Mouse (Mus musculus) liver, embryonic 14.5 days (tissue): ENCODE data around the gene Slc24a4. TPM values are rescaled to one million over a fixed set of nuclear protein-coding genes. Genes with fewer than 3 reads are reported as not detected.

Source experiments
- ATAC-seq: fragments of 200-750 bp; cut with Nextera tagmentation; 2 replicates; pipeline ENCODE4 v1.8.0; 2017; ENCODE audit warnings: moderate number of reproducible peaks, mild to moderate bottlenecking, moderate library complexity; ENCODE audit not compliant: insufficient read depth
- DNase-seq, 3 experiments: peaks; one replicate each; pipeline ENCODE4 v3.0.0-alpha.2; 2012 to 2013; ENCODE audit warnings: low read depth in 3 of 3, low spot score in 3 of 3
- H3K27ac ChIP-seq: fragments of 300-500 bp; sonication (generic); 2 replicates; pipeline ENCODE4 v1.5.1; 2014; ENCODE audit warnings: moderate library complexity, mild to moderate bottlenecking, control low read depth, inconsistent platforms
- H3K27me3 ChIP-seq: fragments of 300-500 bp; sonication (generic); 2 replicates; pipeline ENCODE4 v1.6.1; 2014; ENCODE audit warnings: mild to moderate bottlenecking, low read length, moderate library complexity; ENCODE audit not compliant: control insufficient read depth, insufficient read depth
- H3K36me3 ChIP-seq: fragments of 300-500 bp; sonication (generic); replicated peaks from 2 replicates; pipeline ENCODE4 v1.6.1; 2014; ENCODE audit warnings: low read depth; ENCODE audit not compliant: control insufficient read depth, insufficient read depth
- H3K4me1 ChIP-seq, 2 experiments: fragments of 200-500 bp in 1 of 2; fragments of 300-500 bp in 1 of 2; sonication (generic) in 1 of 2; replicated peaks; 2 replicates each; pipeline ENCODE4 v1.6.1; 2012 to 2014; ENCODE audit warnings: antibody characterized with exemption in 1 of 2, inconsistent platforms in 1 of 2, low read length in 1 of 2; ENCODE audit not compliant: control insufficient read depth in 2 of 2, insufficient read depth in 2 of 2
- H3K4me2 ChIP-seq: fragments of 300-500 bp; sonication (generic); 2 replicates; pipeline ENCODE4 v1.6.1; 2014; ENCODE audit warnings: low read depth, mild to moderate bottlenecking, control low read depth, moderate library complexity
- H3K4me3 ChIP-seq, 2 experiments: fragments of 200-500 bp in 1 of 2; fragments of 300-500 bp in 1 of 2; sonication (generic) in 1 of 2; 2 replicates each; pipeline ENCODE4 v1.5.1; 2012 to 2014; ENCODE audit warnings: low read depth in 2 of 2, low read length in 2 of 2, mild to moderate bottlenecking in 2 of 2, control low read depth in 1 of 2, inconsistent platforms in 1 of 2, moderate library complexity in 1 of 2; ENCODE audit not compliant: insufficient read depth in 1 of 2
- H3K9ac ChIP-seq: fragments of 300-500 bp; sonication (generic); replicated peaks from 2 replicates; pipeline ENCODE4 v1.6.1; 2014; ENCODE audit warnings: mild to moderate bottlenecking, control low read depth, moderate library complexity
- H3K9me3 ChIP-seq: fragments of 300-500 bp; sonication (generic); 2 replicates; pipeline ENCODE4 v1.6.1; 2016; ENCODE audit warnings: low read length, mixed read lengths; ENCODE audit not compliant: control insufficient read depth
- CTCF ChIP-seq: IDR thresholded peaks from 2 replicates; pipeline ENCODE4 v1.5.1; 2016; ENCODE audit warnings: antibody characterized with exemption, low read depth, control low read depth
- EP300 ChIP-seq: IDR thresholded peaks from 2 replicates; pipeline ENCODE4 v1.6.1; 2016; ENCODE audit warnings: antibody characterized with exemption, low read depth
- whole genome bisulfite sequencing: fragments of 180-500 bp; shearing (Covaris S2); extraction: QIAGEN DNeasy Blood & Tissue Kit; methylation state at CpG from one replicate; pipeline ENCODE4 v1.1.7; 2014; ENCODE audit not compliant: insufficient replicate concordance; 5-methylcytosine and 5-hydroxymethylcytosine counted together
- polyA plus RNA-seq, 2 experiments: library from polyadenylated mRNA; depleted of rRNA in 1 of 2; stranded (reverse) in 1 of 2; unstranded in 1 of 2; fragments of >200 nt; fragmentation: Nextera tagmentation in 1 of 2; extraction: Ambion mirVana in 1 of 2; gene quantifications; 2 replicates each; pipeline versions ENCODE4 v1.2.1 to v1.2.3; 2012 to 2014

Slc24a4 gene
- polyA plus RNA-seq, 2 experiments, result 0.08 to 0.10 TPM

GRCm38 (mm10) chr12:102258522-102259112, 130.1 kb downstream of the Slc24a4 start:
- H3K4me1 ChIP-seq, result peaks cover 2 to 13% of the 10 kb centered on the region in 2 experiments; a peak in 3 of 4 replicates
- WGBS, result 18% methylated on average over 3 of the region's 3 CpGs
- H3K27me3 ChIP-seq, result no peaks in the 10 kb centered on the region
- no peaks in the 10 kb centered on the region for H3K36me3 ChIP-seq
- H3K27ac ChIP-seq, result no peak overlapping the region
- DNase-seq (no peak), ATAC-seq (peak; percentile 64)
- no peak overlapping the region for H3K4me2 ChIP-seq
- H3K4me3 ChIP-seq, result no peak overlapping the region
- H3K9me3 ChIP-seq, result no peaks in the 10 kb centered on the region
- H3K9ac ChIP-seq, result no peak overlapping the region; the same call in 1 of the 2 replicates
- TF ChIP-seq CTCF, result no peak
- 0 out of 2 replicates have a peak, but pooled peaks have one; percentile 31 for TF ChIP-seq EP300

- Histone ChIP-seq H3K4me2 (no peak overlapping the region), H3K9ac (no peak overlapping the region), H3K4me3 (no peak overlapping the region), H3K36me3 (no peaks in the 10 kb centered on the region), H3K9me3 (no peaks in the 10 kb centered on the region), H3K27me3 (no peaks in the 10 kb centered on the region), H3K4me1 (peaks cover 2 to 13% of the 10 kb centered on the region in 2 experiments; a peak in 3 of 4 replicates), H3K27ac (no peak overlapping the region)
- ATAC-seq, result no peak
- no peak for DNase-seq
- no peak for TF ChIP-seq CTCF
- no peak for TF ChIP-seq EP300
- WGBS, result 33% methylated on average over 8 of the region's 8 CpGs
Observed at GRCm38 (mm10) chr12:102261933-102262396, 133.4 kb downstream of the Slc24a4 start.

- H3K9ac ChIP-seq, result no peak overlapping the region
- H3K36me3 ChIP-seq, result no peaks in the 10 kb centered on the region
- 66% methylated on average over 2 of the region's 2 CpGs for WGBS
- ATAC-seq (no peak), DNase-seq (no peak)
- TF ChIP-seq CTCF (no peak), EP300 (no peak)
- no peaks in the 10 kb centered on the region for H3K9me3 ChIP-seq
- H3K27me3 ChIP-seq, result no peaks in the 10 kb centered on the region
- H3K4me2 ChIP-seq, result no peak overlapping the region
- peaks cover 2 to 13% of the 10 kb centered on the region in 2 experiments; a peak in 3 of 4 replicates for H3K4me1 ChIP-seq
- H3K4me3 ChIP-seq, result no peak overlapping the region
- H3K27ac ChIP-seq, result no peak overlapping the region
Observed at GRCm38 (mm10) chr12:102262809-102263208, 134.3 kb downstream of the Slc24a4 start.

GRCm38 (mm10) chr12:102263249-102263648, 134.7 kb downstream of the Slc24a4 start:
- ATAC-seq (no peak), DNase-seq (no peak)
- no peak overlapping the region for H3K27ac ChIP-seq
- H3K4me1 ChIP-seq, result peaks cover 2 to 13% of the 10 kb centered on the region in 2 experiments; a peak in 3 of 4 replicates
- TF ChIP-seq CTCF (no peak), EP300 (no peak)
- no peak overlapping the region for H3K4me2 ChIP-seq
- no peaks in the 10 kb centered on the region for H3K9me3 ChIP-seq
- no peak overlapping the region for H3K4me3 ChIP-seq
- no peak overlapping the region for H3K9ac ChIP-seq
- H3K27me3 ChIP-seq, result no peaks in the 10 kb centered on the region
- no peaks in the 10 kb centered on the region for H3K36me3 ChIP-seq

- peaks cover 2 to 13% of the 10 kb centered on the region in 2 experiments; a peak in 3 of 4 replicates for H3K4me1 ChIP-seq
- no peaks in the 10 kb centered on the region for H3K9me3 ChIP-seq
- no peak for TF ChIP-seq CTCF
- TF ChIP-seq EP300, result no peak
- no peak overlapping the region for H3K4me3 ChIP-seq
- H3K27me3 ChIP-seq, result no peaks in the 10 kb centered on the region
- WGBS, result 67% methylated on average over 8 of the region's 8 CpGs
- DNase-seq (no peak), ATAC-seq (no peak)
- H3K9ac ChIP-seq, result no peak overlapping the region
- H3K27ac ChIP-seq, result no peak overlapping the region
- H3K4me2 ChIP-seq, result no peak overlapping the region
- no peaks in the 10 kb centered on the region for H3K36me3 ChIP-seq
Observed at GRCm38 (mm10) chr12:102266433-102266832, 137.9 kb downstream of the Slc24a4 start.
